Mouse (Mus musculus) heart, postnatal 0 days (tissue): ENCODE data around the gene Adamtsl1. TPM values are rescaled to one million over a fixed set of nuclear protein-coding genes. Genes with fewer than 3 reads are reported as not detected.
A peak's percentile ranks its signal among the peaks of the same experiment; 100 is the strongest.

Source experiments
- ATAC-seq: fragments of 200-750 bp; cut with Nextera tagmentation; 2 replicates; pipeline ENCODE4 v1.8.0; 2017; ENCODE audit warnings: low read depth, moderate number of reproducible peaks, moderate library complexity; ENCODE audit not compliant: insufficient read depth
- DNase-seq: peaks from one replicate; pipeline ENCODE4 v3.0.0-alpha.2; 2016; ENCODE audit warnings: low spot score
- H3K27ac ChIP-seq: fragments of 300-500 bp; sonication (generic); 2 replicates; pipeline ENCODE4 v1.5.1; 2014; ENCODE audit warnings: low read depth, mild to moderate bottlenecking
- H3K27me3 ChIP-seq: fragments of 300-500 bp; sonication (generic); 2 replicates; pipeline ENCODE4 v1.6.1; 2014; ENCODE audit warnings: low read length, mixed read lengths; ENCODE audit not compliant: control insufficient read depth, insufficient read depth
- H3K36me3 ChIP-seq: fragments of 300-500 bp; sonication (generic); replicated peaks from 2 replicates; pipeline ENCODE4 v1.6.1; 2014; ENCODE audit warnings: low read length, mixed read lengths; ENCODE audit not compliant: control insufficient read depth, insufficient read depth
- H3K4me1 ChIP-seq: fragments of 300-500 bp; sonication (generic); 2 replicates; pipeline ENCODE4 v1.6.1; 2014; ENCODE audit warnings: antibody characterized with exemption; ENCODE audit not compliant: control insufficient read depth, insufficient read depth
- H3K4me2 ChIP-seq: fragments of 300-500 bp; sonication (generic); 2 replicates; pipeline ENCODE4 v1.6.1; 2014; ENCODE audit warnings: low read depth, mild to moderate bottlenecking, low read length, moderate library complexity
- H3K4me3 ChIP-seq: fragments of 300-500 bp; sonication (generic); 2 replicates; pipeline ENCODE4 v1.5.1; 2014; ENCODE audit warnings: low read depth, low read length
- H3K9ac ChIP-seq: fragments of 300-500 bp; sonication (generic); replicated peaks from 2 replicates; pipeline ENCODE4 v1.6.1; 2014; ENCODE audit warnings: low read depth, low read length, mixed read lengths
- H3K9me3 ChIP-seq: fragments of 300-500 bp; sonication (generic); replicated peaks from 2 replicates; pipeline ENCODE4 v1.6.1; 2016; ENCODE audit warnings: low read length; ENCODE audit not compliant: control insufficient read depth
- CTCF ChIP-seq: IDR thresholded peaks from 2 replicates; pipeline ENCODE4 v1.5.1; 2016; ENCODE audit warnings: antibody characterized with exemption, control low read depth, low read depth
- EP300 ChIP-seq: IDR thresholded peaks from 2 replicates; pipeline ENCODE4 v1.6.1; 2016; ENCODE audit warnings: antibody characterized with exemption, low read depth
- WGBS: fragments of 180-500 bp; shearing (Covaris S2); extraction: QIAGEN DNeasy Blood & Tissue Kit; methylation state at CpG from one replicate; pipeline ENCODE4 v1.1.7; 2014; 5-methylcytosine and 5-hydroxymethylcytosine counted together
- polyA plus RNA-seq: library from polyadenylated mRNA; unstranded; fragments of >200 nt; fragmentation: Nextera tagmentation; extraction: Ambion mirVana; gene quantifications from 2 replicates; pipeline ENCODE4 v1.2.1, GENCODE M21; 2015
- total RNA-seq: library from RNA; depleted of rRNA; stranded (reverse); fragments of >200 nt; gene quantifications from 2 replicates; pipeline ENCODE4 v1.2.3, GENCODE M21; 2014; ENCODE audit warnings: low replicate concordance

Gene Adamtsl1
- total and polyA plus RNA-seq, 2 experiments from 2014 or later, result 3.9 to 6.0 TPM

DNA sequence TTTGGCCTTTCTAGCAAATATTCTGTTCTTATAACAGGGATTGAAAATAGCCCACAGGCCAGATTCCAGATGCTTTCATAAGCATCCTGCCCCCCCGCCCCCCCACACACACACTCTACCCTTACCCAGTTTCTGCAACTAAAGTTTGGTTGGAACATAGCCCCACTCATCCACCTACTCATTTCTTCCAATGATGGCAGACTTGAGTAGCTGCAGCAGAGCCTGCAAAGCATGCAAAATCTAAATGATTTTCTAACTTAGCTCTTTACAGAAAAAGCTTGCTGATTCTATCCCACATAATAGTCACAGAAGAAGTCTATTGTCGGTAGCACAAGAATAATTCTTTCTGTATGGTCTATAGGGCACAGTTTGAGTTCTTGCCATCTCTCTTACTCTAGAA is 760.7 kb downstream of the Adamtsl1 start:
- no peaks in the 10 kb centered on the region for H3K36me3 ChIP-seq
- H3K27me3 ChIP-seq, result no peaks in the 10 kb centered on the region
- H3K9me3 ChIP-seq, result no peaks in the 10 kb centered on the region
- DNase-seq (no peak), ATAC-seq (no peak)
- 0 out of 2 replicates have a peak, but pooled peaks cover 4% of the 10 kb centered on the region for H3K4me1 ChIP-seq
- no peak overlapping the region for H3K4me2 ChIP-seq
- no peak for TF ChIP-seq EP300
- TF ChIP-seq CTCF, result no peak
- H3K4me3 ChIP-seq, result no peak overlapping the region
- H3K27ac ChIP-seq, result no peak overlapping the region
- no peak overlapping the region for H3K9ac ChIP-seq
- 77% methylated on average over 2 of the region's 2 CpGs for WGBS

DNA sequence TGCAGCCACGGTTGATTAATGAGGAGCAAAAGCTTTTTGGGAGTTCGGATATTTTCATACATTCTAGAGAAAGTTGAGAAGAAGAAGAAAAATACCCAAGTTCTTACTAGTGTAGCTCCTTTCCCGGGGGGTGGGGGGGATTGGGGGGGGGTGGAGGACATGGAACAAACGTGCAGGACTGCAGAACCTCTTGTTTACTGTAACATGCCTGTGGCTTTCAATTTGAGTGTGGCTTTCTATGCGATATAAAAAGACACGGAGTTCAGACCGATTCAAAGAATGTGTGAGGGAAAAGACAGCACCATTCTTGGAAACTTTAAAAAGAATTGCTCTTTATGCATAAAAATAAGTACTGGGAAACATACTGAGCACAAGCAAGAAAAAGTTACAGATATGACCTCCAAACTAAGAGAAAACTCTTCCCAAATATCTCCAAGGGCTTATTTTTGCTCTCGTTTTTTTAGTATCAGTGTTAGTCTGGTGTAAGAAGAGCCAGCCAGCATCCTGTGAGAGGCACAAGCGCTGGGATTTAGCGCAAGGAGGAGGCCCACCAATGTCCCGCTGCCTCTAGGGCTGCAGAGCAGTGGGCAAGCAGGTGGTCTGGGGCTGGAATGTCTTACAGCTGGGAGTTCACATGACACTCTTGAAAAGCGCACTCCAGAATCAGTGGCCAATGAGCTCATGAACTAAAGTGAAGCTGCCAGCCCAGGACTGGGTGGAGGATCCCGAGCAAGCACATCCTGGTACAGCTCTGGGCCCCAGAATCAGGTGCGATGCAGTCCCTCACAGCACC is 762.2 kb downstream of the Adamtsl1 start:
- Histone ChIP-seq H3K9me3 (no peaks in the 10 kb centered on the region), H3K27me3 (no peaks in the 10 kb centered on the region), H3K27ac (no peak overlapping the region), H3K4me2 (no peak overlapping the region), H3K36me3 (no peaks in the 10 kb centered on the region), H3K4me3 (no peak overlapping the region), H3K9ac (no peak overlapping the region), H3K4me1 (0 out of 2 replicates have a peak, but pooled peaks cover 4% of the 10 kb centered on the region)
- 58% methylated on average over 14 of the region's 14 CpGs for WGBS
- 0 out of 2 replicates have a peak, but pooled peaks have one; percentile 41 for ATAC-seq
- no peak for DNase-seq
- TF ChIP-seq EP300 (no peak), CTCF (no peak)

DNA sequence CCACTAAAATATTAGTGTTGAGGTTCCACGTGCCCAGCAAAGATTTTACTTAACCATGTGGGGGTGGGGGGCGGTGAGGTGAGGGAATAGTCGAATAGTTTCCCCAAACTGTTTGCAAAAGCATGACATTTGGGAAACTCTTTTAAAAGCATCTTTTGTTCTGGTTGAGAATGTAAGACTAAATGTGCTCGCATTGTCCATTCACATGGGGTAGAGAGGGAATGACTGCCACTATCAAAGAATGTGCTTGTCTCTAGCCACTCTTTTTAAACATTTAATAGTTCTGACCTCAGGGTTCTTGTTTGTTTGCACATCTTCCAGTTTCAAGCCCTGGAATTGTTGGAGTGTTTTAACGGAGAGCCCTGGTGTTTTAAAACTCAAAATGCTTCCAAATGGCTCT is 764.6 kb downstream of the Adamtsl1 start:
- Histone ChIP-seq H3K4me3 (no peak overlapping the region), H3K9ac (no peak overlapping the region), H3K9me3 (no peaks in the 10 kb centered on the region), H3K36me3 (no peaks in the 10 kb centered on the region), H3K4me1 (0 out of 2 replicates have a peak, but pooled peaks cover 4% of the 10 kb centered on the region), H3K4me2 (no peak overlapping the region), H3K27me3 (no peaks in the 10 kb centered on the region), H3K27ac (no peak overlapping the region)
- DNase-seq (no peak), ATAC-seq (no peak)
- TF ChIP-seq EP300 (no peak), CTCF (no peak)
- 65% methylated on average over 5 of the region's 5 CpGs for WGBS

DNA sequence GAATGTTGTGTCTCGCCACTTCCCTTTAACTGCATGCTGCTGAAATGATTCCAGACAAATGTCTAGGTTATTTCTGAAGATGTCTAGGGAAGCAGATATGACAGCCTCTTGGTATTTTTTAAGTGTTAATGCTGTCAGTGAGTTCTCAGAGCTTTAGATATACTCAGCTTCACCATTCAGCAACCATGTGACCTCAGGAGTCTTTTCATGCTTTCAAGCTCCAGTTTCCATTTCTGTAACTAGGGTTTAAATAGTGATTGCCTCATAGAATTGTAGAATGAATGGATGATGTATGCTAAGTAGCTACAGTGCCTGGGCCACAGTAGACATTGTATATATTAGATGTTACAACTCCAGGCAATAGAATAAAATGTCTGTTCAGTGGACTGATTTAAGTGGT is 772.6 kb downstream of the Adamtsl1 start:
- Histone ChIP-seq H3K9me3 (no peaks in the 10 kb centered on the region), H3K27ac (no peak overlapping the region), H3K36me3 (no peaks in the 10 kb centered on the region), H3K27me3 (no peaks in the 10 kb centered on the region), H3K4me2 (no peak overlapping the region), H3K9ac (no peak overlapping the region), H3K4me1 (peaks cover 5% of the 10 kb centered on the region; the same call in 1 of the 2 replicates), H3K4me3 (no peak overlapping the region)
- DNase-seq (no peak), ATAC-seq (no peak)
- TF ChIP-seq EP300 (no peak), CTCF (no peak)
- 61% methylated on average over 1 of the region's 1 CpGs for WGBS

DNA sequence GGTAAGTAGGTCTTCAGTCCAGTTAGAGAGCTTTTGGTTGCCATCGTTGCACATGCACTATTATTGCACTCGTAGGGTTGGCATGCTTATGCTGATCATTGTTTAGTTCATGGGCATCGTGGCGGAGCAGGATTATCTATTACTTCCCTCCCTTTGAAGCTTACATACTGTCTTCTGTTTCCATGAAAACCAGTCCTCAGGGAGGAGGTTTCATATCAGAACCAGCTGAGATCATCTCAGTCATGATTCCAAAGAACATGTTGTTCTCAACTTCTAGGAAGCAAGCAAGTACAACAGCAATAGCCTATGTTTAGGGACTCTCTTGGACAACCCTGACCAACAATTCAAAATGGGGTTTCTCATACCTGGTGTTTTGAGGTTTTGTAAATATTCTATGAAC is 774.3 kb downstream of the Adamtsl1 start:
- Histone ChIP-seq H3K9ac (no peak overlapping the region), H3K9me3 (no peaks in the 10 kb centered on the region), H3K4me2 (no peak overlapping the region), H3K27ac (no peak overlapping the region), H3K27me3 (no peaks in the 10 kb centered on the region), H3K4me1 (peaks cover 5% of the 10 kb centered on the region; the same call in 1 of the 2 replicates), H3K36me3 (no peaks in the 10 kb centered on the region), H3K4me3 (no peak overlapping the region)
- 95% methylated on average over 4 of the region's 4 CpGs for WGBS
- no peak for TF ChIP-seq EP300
- no peak for TF ChIP-seq CTCF
- DNase-seq (no peak), ATAC-seq (no peak)
